Mouse (Mus musculus) lung, postnatal 0 days (tissue): ENCODE measurements around the gene Il12a. TPM values are rescaled to one million over a fixed set of nuclear protein-coding genes. Genes with fewer than 3 reads are reported as not detected.

Experiments used
- ATAC-seq: fragments of 200-750 bp; cut with Nextera tagmentation; 2 replicates; pipeline ENCODE4 v1.8.0; 2017; ENCODE audit warnings: moderate library complexity
- DNase-seq: peaks from one replicate; pipeline ENCODE4 v3.0.0-alpha.2; 2016; ENCODE audit warnings: low spot score
- H3K27ac ChIP-seq: fragments of 300-500 bp; sonication (generic); 2 replicates; pipeline ENCODE4 v1.5.1; 2014; ENCODE audit warnings: antibody characterized with exemption, mild to moderate bottlenecking, low read length, mixed read lengths
- H3K27me3 ChIP-seq: fragments of 300-500 bp; sonication (generic); replicated peaks from 2 replicates; pipeline ENCODE4 v1.6.1; 2014; ENCODE audit warnings: low read length, mixed read lengths; ENCODE audit not compliant: insufficient read depth
- H3K36me3 ChIP-seq: fragments of 300-500 bp; sonication (generic); 2 replicates; pipeline ENCODE4 v1.6.1; 2014; ENCODE audit warnings: low read length, mixed read lengths; ENCODE audit not compliant: insufficient read depth
- H3K4me1 ChIP-seq: fragments of 300-500 bp; sonication (generic); 2 replicates; pipeline ENCODE4 v1.6.1; 2014; ENCODE audit warnings: antibody characterized with exemption, low read depth, low read length, mixed read lengths; ENCODE audit not compliant: insufficient read depth
- H3K4me2 ChIP-seq: fragments of 300-500 bp; sonication (generic); replicated peaks from 2 replicates; pipeline ENCODE4 v1.6.1; 2014; ENCODE audit warnings: low read depth, mild to moderate bottlenecking, low read length, moderate library complexity, mixed read lengths
- H3K4me3 ChIP-seq: fragments of 300-500 bp; sonication (generic); 2 replicates; pipeline ENCODE4 v1.5.1; 2014; ENCODE audit warnings: low read depth, low read length
- H3K9ac ChIP-seq: fragments of 300-500 bp; sonication (generic); replicated peaks from 2 replicates; pipeline ENCODE4 v1.6.1; 2014; ENCODE audit warnings: low read depth, mild to moderate bottlenecking
- H3K9me3 ChIP-seq: fragments of 300-500 bp; sonication (generic); 2 replicates; pipeline ENCODE4 v1.6.1; 2016; ENCODE audit warnings: low read length, mixed read lengths
- CTCF ChIP-seq: IDR thresholded peaks from 2 replicates; pipeline ENCODE4 v1.5.1; 2016; ENCODE audit warnings: antibody characterized with exemption, mild to moderate bottlenecking
- EP300 ChIP-seq: IDR thresholded peaks from 2 replicates; pipeline ENCODE4 v1.6.1; 2016; ENCODE audit warnings: antibody characterized with exemption, mild to moderate bottlenecking, control low read depth
- WGBS: fragments of 180-500 bp; shearing (Covaris S2); extraction: QIAGEN DNeasy Blood & Tissue Kit; methylation state at CpG from one replicate; pipeline ENCODE4 v1.1.7; 2014; 5-methylcytosine and 5-hydroxymethylcytosine counted together
- polyA plus RNA-seq: library from polyadenylated mRNA; unstranded; fragments of >200 nt; fragmentation: Nextera tagmentation; extraction: Ambion mirVana; gene quantifications from 2 replicates; pipeline ENCODE4 v1.2.1, GENCODE M21; 2015

The Il12a gene
- polyA plus RNA-seq, 1 experiment from 2014 or later: 1.4 TPM

GRCm38 (mm10) chr3:68700091-68700490, 9.6 kb downstream of the Il12a start:
- no peak overlapping the region for H3K27ac ChIP-seq
- H3K27me3 ChIP-seq: no peaks in the 10 kb centered on the region
- no peaks in the 10 kb centered on the region for H3K36me3 ChIP-seq
- ATAC-seq: no peak
- H3K9me3 ChIP-seq: no peaks in the 10 kb centered on the region
- H3K4me1 ChIP-seq: no peaks in the 10 kb centered on the region
- no peak overlapping the region for H3K4me2 ChIP-seq
- 76% methylated on average over 4 of the region's 4 CpGs for WGBS
- DNase-seq: no peak
- TF ChIP-seq CTCF: no peak
- TF ChIP-seq EP300: no peak
- no peak overlapping the region for H3K9ac ChIP-seq
- no peak overlapping the region for H3K4me3 ChIP-seq

- no peak for TF ChIP-seq EP300
- no peak for TF ChIP-seq CTCF
- H3K9ac ChIP-seq: no peak overlapping the region
- H3K4me2 ChIP-seq: no peak overlapping the region
- H3K4me3 ChIP-seq: no peak overlapping the region
- H3K27me3 ChIP-seq: no peaks in the 10 kb centered on the region
- no peaks in the 10 kb centered on the region for H3K9me3 ChIP-seq
- ATAC-seq: no peak
- H3K4me1 ChIP-seq: no peaks in the 10 kb centered on the region
- DNase-seq: no peak
- H3K36me3 ChIP-seq: no peaks in the 10 kb centered on the region
- WGBS: 82% methylated on average over 10 of the region's 10 CpGs
- no peak overlapping the region for H3K27ac ChIP-seq
Measured at GRCm38 (mm10) chr3:68706307-68706706, 15.9 kb downstream of the Il12a start.

GRCm38 (mm10) chr3:68708230-68708629, 17.8 kb downstream of the Il12a start:
- Histone ChIP-seq H3K4me1 (no peaks in the 10 kb centered on the region), H3K4me3 (no peak overlapping the region), H3K27me3 (no peaks in the 10 kb centered on the region), H3K4me2 (no peak overlapping the region), H3K9ac (no peak overlapping the region), H3K36me3 (no peaks in the 10 kb centered on the region), H3K9me3 (no peaks in the 10 kb centered on the region), H3K27ac (no peak overlapping the region)
- DNase-seq: peak; percentile 83
- ATAC-seq: peak; percentile 44; the same call in 1 of the 2 replicates
- WGBS: 43% methylated on average over 8 of the region's 8 CpGs
- TF ChIP-seq EP300 (no peak), CTCF (peak; percentile 82)

- DNase-seq: peak; percentile 81
- peak; percentile 72 for ATAC-seq
- WGBS: 33% methylated on average over 9 of the region's 9 CpGs
Measured at GRCm38 (mm10) chr3:68709198-68709797, 18.9 kb downstream of the Il12a start.

GRCm38 (mm10) chr3:68710436-68710835, 20.0 kb downstream of the Il12a start:
- H3K27ac ChIP-seq: no peak overlapping the region
- H3K4me1 ChIP-seq: no peaks in the 10 kb centered on the region
- WGBS: 82% methylated on average over 1 of the region's 1 CpGs
- TF ChIP-seq EP300: no peak
- no peak for TF ChIP-seq CTCF
- H3K36me3 ChIP-seq: no peaks in the 10 kb centered on the region
- no peak overlapping the region for H3K4me3 ChIP-seq
- no peak overlapping the region for H3K9ac ChIP-seq
- ATAC-seq (no peak), DNase-seq (no peak)
- no peak overlapping the region for H3K4me2 ChIP-seq
- no peaks in the 10 kb centered on the region for H3K27me3 ChIP-seq
- no peaks in the 10 kb centered on the region for H3K9me3 ChIP-seq

More at GRCm38 (mm10) chr3:68709198-68709797, 18.9 kb downstream of the Il12a start:
- Histone ChIP-seq H3K36me3 (no peaks in the 10 kb centered on the region), H3K9me3 (no peaks in the 10 kb centered on the region), H3K4me1 (no peaks in the 10 kb centered on the region), H3K9ac (no peak overlapping the region), H3K4me3 (no peak overlapping the region), H3K27ac (no peak overlapping the region), H3K4me2 (no peak overlapping the region), H3K27me3 (no peaks in the 10 kb centered on the region)
- no peak for TF ChIP-seq EP300
- TF ChIP-seq CTCF: peak; percentile 93

GRCm38 (mm10) chr3:68711510-68711909, 21.1 kb downstream of the Il12a start:
- Histone ChIP-seq H3K9me3 (no peaks in the 10 kb centered on the region), H3K4me3 (no peak overlapping the region), H3K4me1 (no peaks in the 10 kb centered on the region), H3K27me3 (no peaks in the 10 kb centered on the region), H3K36me3 (no peaks in the 10 kb centered on the region), H3K9ac (no peak overlapping the region), H3K27ac (no peak overlapping the region), H3K4me2 (no peak overlapping the region)
- WGBS: 91% methylated on average over 5 of the region's 5 CpGs
- TF ChIP-seq EP300 (no peak), CTCF (no peak)
- ATAC-seq: no peak
- no peak for DNase-seq
